Mouse (Mus musculus) embryo, embryonic 11.5 days (tissue): ENCODE results near the gene Rbm14.

Source experiments
- DNase-seq: peaks from one replicate; pipeline ENCODE4 v3.0.0-alpha.2; 2012; ENCODE audit warnings: low read depth, low spot score

Rbm14 gene

DNA sequence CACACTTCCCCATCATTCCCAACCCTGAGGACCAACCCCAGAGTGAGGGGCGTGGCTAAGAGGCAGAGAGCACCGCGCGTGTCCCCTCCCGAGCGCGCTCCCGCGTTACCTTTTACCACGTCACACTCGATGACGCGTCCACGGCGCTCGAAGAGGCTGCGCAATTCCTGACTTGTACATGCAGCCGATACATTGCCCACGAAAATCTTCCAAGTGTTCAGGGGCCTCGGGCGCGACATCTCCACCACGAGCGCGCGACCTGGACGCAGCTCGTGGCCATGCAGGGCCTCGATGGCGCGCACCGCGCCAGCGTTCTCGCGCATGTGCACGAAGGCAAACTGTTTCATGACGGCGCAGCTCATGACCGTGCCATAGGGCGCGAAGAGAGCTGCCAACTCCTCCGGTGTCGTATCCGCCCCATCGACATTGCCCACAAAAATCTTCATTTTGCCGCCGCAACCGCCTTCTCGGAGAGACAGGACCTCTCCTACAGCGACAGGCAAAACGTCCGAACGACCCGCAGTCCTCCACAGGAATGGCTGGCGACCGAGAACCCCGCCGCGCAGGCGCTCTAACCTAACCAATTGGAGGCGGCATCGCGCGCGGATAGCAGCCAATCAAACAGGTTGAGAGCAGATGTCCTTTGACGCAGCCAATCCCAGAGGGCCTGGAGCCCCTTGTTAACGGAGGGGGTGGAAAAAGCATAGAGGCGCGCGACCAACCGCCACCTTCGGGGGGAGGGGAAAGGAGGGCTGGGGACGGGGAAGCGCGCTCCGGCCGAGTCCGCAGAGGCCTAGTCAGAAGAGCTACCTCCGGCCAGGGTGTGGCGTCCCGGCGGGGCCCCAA lies at the start of gene Rbm14, which contains the start of gene Gm21992:
Gene Rbm14 (minus strand): TSS at position 572 of the 846 bp plus-strand sequence.
Gene Gm21992 (minus strand): TSS at position 550 of the 846 bp plus-strand sequence.
- peak; percentile 98 for DNase-seq

DNA sequence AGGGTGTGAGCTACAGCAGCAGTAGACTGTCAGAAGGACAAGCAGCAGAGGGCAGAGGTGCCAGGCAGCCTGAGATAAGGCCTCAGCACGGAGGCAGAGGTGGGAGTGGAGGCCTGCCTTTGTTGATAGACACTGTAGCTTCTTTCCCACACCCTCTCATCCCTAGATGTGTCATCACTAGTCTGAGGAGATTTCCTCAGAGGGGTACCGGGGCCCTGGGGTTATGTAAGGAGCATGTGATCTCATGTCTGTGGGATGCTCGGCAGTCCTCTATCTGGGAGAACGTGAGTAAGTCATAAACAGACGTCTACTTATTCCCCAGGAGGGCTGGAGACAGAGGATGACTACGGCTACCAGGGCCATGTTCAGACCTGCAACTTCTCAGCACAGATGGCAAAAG lies 47.6 kb upstream of the Rbm14 start:
- no peak for DNase-seq

DNA sequence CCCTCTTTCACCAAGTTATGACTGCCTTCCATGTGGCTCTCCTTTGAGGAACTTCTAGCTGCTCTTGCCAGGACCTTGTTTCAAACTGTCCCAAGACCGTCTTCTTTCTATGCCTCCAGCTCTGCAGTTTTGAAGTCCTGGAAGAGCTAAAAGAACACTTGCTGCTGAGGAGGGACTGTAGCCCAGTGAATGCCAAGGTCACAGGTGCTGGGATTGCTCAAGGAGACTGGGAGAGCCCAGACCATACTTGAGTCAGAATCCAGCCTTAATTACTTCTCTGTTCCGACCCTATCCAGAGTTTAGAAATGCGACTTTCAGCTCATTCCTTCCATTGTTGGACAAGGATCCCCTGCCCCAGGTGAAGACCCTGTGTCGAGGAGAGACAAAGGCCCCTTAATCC lies 44.5 kb upstream of the Rbm14 start:
- DNase-seq = no peak

DNA sequence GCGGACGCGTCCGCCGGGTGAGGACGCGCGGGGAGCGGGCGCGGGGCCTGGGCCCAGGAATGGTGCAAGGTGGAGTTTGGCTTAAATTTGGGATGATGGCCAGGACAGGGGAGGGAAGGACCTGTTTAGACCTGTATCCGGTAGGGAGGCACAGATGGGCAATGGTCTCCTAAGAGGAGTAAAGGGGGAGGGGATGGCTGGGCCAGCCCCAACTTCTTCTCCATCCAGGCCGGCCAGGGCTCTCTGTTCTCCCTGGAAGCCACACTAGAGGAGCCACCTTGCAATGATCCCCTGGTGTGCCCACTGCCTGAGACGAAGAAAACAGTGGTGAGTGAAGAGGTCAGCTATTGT lies 44.0 kb upstream of the Rbm14 start:
- DNase-seq = no peak

DNA sequence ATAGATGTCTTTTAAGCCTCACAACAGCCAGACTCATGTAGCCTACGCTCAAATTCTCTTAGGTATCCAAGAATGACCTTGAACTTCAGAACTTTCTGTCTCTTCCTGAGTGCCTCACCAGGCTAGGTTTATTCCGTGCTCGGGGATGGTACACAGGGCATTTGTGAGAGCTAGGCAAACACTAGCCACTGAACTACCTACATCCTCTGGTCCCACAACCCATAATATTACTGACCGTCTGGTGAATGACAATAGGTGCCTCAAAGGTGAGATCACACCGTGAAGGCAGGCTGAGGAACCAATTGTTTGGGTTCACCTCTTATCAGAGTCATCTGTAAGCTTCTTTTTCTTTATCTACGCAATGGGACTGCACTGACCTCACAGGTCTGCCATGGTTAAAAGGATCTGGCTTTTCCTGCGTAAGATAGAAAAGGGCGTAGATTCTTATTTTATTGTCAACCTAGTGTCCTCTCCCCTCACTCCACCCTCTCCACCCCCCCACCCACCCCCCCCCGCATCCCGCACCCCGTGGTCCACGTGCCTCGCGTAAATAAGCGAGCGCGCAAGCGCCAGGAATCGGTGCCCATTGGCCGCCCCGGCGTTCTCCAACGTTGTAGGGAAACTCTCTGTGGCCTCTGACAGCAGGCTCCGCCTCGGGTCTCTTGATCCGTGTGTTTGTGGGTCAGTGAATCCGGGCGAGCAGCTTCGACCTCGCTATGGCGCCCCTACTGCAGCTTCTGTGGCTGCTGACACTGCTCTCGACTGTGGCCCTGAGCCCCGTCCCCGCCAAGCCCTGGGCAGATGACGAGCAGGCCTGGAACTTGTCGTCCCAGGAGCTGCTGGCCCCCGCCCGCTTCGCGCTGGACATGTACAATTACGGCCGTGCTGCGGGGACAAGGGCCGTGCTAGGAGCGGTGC lies 43.4 kb upstream of the Rbm14 start, which contains the start of gene Ctsf:
Gene Ctsf (plus strand): TSS at position 579 of the 918 bp plus-strand sequence.
- peak; percentile 57 for DNase-seq

DNA sequence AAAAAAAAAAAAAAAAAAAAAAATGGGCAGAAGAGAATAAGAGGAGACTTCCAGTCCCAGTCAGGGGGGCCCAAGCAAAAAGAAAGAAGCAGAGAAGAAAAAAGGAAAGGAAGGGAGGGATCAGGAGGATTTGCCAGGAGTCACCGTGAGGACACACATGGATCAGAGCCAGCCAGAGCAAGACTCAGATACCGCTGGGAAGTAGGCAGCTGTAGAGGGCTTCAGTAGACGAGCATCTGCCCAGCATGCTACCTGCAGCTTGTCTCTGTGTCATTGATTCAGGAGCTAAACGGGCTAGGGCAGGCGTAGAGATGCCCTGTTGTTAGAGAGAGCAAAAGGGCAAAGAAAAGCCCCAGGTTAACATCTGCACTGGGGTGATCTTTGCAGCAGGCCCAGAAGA lies 38.8 kb upstream of the Rbm14 start:
- no peak for DNase-seq

DNA sequence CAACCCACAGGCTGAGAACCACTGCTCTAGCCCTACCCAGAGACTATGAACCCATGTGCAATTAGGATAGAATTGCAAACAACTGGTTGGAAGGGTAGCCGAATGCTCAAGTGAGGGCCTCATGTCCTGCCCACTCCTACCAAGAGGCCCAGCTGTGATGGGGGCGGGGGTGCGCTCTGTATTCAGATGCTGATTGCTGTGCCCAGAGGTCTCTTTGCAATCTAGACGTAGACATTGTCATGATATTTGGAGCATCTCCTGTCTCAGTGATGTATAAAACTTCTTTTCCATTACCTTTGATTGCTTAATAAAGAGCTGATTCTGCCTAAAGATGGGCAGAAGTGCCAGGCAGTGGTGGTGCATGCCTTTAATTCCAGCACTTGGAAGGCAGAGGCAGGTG lies 38.4 kb upstream of the Rbm14 start:
- no peak for DNase-seq

DNA sequence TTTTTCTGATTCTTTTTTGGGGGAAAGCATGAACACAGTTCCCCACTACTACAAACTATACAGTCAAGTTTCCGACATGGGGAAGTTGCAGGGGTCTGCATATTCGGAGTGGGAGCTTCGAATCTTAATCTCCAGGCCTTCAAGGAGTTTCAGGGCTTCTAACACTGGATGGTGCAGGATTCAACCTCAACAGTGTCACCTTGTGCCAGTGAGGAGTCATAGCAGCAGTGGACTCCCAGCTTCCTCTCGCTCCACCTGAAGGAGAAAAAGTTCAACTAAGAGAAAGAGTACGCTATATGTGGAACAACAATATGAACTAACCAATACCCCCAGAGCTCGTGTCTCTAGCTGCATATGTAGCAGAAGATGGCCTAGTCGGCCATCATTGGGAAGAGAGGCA lies 36.1 kb upstream of the Rbm14 start:
- DNase-seq = no peak

DNA sequence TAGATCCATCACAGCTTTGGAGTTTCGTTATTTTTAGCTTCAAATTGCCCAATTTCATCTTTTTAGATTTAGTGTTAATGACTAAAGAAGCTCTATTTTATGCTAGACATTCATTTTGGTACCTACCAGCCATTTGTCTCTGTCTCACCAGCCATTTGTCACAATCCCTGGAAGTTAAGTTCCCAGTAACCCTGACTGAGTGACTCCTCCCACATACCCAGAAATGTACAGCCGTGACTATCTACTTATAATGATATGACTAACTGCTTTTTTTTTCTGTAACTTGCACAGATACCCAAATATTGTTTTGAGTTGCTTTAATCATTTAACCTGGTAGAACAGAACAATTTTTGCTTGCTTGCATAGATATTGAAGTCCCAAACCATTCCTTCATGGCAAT lies 34.4 kb upstream of the Rbm14 start:
- DNase-seq = no peak

DNA sequence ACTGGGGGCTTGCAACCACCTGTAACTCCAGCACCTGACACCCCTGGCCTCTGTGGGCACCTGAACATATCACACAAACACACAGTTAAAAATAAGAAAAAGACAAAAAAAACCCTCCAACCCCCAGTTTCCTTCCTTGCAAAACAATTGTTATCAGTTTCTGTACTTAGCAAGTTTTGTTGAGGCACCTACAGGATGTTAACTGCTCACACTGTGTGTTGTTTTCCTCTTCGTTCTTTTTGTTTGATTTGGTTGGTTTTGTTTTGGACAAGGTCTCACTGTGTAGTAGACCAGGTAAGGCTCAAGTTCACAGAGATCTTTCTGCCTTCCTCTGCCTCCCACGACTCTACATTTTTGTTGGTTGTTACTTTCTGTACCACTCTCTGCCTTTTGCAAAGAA lies 31.2 kb upstream of the Rbm14 start:
- DNase-seq = no peak

DNA sequence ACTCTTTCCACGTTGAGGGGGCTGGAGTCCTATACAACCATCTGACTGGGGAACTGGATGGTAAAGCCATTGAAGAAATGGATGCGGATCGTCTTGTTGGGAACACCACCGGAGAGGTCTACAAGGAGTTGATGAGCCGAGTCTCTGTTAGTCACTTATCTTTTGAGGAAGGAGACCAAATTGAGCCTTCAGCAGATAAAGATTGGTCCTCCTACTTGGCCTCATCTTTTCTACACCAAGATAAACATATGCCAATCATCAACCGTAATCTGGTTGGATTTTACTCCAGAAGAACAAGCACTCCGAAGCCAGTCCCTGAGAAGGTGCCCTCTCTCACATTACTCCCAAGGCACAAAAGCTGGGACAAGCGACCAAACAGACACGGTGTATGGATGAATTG lies 29.4 kb upstream of the Rbm14 start:
- no peak for DNase-seq

DNA sequence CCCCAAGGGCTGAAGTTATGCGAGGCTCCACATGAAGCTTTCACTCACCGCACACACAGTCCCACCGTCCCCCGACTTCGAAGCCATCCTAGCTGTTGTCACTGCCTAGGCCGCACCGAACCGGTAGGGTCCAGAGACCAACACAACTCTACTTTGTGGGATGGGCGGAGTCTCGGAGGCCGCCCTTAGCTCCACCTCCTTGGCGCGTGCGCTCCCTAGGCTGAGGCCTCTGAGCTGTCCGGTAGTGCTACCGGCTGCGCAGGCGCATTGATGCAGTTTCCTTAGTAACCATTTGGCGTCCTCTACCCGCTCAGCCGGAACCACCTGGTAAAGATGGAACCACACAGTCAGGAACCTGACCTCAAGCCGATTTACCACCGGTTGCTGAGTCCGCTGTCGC lies 27.7 kb upstream of the Rbm14 start, which contains the start of the genes Ccs and Ccdc87:
Gene Ccs (minus strand): TSS at position 184 of the 400 bp plus-strand sequence.
Gene Ccdc87 (plus strand): TSS at position 218 of the 400 bp plus-strand sequence.
- peak; percentile 89 for DNase-seq

DNA sequence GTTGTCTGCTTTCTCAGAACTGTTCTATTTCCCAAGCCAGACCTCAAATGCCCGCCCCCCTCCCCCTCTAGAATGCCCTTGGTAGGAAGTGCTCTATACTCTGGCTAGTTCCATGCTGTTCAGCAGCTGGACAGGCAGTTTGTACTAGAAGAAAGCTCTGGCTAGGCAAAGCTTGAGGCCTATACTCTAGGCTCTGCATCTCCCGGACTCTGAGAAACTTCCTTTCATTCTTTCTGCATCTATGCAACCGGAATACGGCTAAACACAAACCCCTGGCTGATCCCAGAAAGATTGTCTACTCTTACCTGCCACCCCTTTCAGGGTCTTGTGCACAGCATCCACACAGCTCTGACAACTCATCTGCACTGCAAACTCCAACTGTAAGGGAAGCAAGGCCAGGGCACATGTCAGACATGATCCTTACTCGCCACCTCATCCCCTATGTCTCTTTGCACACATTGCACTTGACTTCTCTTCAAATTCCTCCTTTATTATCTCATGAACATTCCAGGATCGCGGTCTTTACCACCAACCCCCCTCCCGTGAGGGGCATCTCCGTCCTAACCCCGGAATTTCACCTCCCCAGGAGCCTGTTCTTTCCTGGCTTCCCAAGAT lies 27.2 kb upstream of the Rbm14 start:
- DNase-seq = no peak

DNA sequence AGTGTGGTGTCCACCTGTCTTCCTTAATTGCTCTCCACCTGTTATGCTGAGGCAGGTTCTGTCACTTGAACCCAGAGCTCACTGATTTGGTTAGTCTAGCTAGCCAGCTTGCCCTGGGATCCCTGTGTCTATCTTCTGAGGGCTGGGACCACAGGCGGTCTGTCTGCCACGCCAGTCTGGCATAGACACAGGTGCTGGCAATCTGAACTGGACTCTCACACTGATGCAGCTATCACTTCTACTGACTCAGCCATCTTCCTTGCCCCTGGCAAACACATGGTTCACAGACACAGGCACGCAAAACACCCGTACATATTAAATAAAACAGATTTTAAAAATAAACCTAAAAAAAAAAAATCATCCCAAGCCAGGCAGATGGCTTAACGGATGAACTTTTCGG lies 25.6 kb upstream of the Rbm14 start:
- no peak for DNase-seq

DNA sequence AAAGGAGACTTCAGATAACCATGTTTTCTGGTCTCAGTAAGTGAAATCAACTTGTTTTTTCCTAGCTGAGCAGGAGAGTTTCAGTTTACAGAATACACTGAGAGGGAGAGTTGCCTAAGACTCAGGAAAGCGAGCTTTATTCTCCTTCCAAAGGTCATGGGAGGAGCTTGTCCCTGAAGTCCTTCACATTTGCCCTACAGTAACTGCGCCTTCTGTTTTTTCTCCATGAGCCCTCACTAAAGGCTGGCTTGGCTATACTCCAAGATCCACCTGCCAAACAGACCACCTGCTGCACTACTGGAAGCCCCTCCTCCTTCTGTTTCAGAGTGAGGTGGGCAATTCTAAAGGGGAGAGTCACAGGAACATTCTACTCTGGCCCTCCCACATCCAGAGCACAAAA lies 24.7 kb upstream of the Rbm14 start:
- DNase-seq = no peak

DNA sequence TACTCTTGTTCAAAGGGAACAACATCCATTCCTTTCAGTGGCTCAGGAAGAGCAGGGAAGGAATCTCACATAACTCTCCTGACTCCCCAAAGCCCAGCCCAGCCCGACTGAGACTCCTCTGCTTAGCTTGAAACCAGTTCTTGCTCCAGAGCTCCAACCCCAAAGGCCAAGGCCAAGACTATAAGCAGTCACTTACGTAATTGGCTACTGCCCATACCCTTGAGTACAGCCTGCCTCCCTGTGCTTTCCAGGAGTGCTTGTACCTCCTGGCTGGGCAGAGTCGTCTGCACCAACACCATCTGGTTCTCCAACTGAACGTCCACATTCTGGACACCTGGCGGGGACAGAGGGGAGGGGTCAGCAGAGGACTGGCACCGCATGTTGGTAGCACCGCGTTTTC lies 22.5 kb upstream of the Rbm14 start:
- no peak for DNase-seq

DNA sequence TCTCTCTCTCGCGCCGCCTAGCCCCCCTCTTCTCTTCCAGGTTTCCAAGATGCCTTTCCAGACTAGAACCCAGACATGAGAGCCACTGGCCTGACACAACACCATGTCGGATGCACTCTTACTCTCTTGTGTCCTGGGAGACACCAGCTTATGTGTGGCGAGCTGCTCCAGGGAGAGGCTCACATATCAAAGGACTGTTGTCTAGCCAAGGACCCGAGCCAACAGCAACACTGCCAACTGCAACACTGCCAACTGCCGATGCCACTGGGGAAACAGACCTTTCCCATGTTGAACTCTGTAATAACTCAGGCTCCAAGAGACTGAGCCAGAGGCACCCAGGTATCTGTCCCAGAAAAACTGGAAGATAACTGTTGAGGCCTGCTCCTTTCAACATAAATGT lies 17.7 kb upstream of the Rbm14 start:
- no peak for DNase-seq

DNA sequence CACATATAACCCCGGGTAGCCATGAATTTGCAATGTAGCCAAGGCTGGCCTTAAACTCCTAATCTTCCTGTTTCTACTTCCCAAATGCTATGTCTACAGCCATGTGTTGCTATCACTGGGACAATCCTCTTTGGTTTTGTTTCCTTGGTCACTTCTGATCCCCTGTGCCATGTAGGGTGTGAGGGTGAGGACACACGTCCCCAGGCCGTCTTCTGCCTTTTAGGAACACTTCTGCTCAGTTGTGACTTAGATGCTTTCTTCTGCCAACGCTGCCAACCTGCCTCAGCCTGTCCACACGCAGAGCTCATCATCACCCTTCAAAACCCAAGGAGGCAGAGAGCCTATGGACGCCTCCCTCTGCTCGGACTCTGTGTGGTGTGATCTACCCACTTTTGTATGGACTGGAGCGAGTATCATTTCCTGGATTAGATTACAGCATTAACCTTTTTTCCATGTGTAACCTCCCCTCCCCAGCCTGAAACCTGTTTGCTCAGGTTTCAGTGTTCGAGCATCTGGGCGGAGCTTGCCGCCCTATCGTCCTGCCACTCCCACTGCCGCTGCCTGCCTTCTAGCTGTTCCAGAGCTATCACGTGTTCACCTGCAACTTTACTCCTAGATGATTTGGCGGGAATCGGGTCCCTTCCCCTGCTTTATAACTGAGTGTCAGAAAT lies 17.1 kb upstream of the Rbm14 start:
- DNase-seq = no peak

DNA sequence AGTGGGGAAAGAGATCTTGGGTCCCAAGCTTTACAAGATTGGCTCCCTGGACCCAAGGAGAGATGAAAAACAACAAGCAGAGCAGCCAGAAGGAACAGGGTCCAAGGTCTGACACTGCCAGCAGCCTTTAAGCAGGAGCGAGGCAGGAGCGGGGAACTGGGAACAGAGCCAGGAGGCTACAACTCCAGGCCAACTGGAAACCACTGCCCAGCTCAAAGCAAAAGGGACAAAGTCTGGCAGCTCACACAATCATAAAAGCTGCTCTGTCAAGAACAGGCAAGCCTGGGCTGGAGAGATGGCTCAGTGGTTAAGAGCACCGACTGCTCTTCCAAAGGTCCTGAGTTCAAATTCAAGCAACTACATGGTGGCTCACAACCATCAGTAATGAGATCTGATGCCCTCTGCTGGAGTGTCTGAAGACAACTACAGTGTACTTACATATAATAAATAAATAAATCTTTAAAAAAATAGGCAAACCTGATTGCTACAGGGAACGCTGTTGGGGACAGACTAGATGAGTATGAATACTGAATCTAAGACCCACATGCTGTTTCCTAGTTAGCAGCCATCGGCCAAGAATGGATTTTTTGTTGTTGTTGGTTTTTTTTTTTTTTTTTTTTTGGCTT lies 9.4 kb upstream of the Rbm14 start:
- no peak for DNase-seq

DNA sequence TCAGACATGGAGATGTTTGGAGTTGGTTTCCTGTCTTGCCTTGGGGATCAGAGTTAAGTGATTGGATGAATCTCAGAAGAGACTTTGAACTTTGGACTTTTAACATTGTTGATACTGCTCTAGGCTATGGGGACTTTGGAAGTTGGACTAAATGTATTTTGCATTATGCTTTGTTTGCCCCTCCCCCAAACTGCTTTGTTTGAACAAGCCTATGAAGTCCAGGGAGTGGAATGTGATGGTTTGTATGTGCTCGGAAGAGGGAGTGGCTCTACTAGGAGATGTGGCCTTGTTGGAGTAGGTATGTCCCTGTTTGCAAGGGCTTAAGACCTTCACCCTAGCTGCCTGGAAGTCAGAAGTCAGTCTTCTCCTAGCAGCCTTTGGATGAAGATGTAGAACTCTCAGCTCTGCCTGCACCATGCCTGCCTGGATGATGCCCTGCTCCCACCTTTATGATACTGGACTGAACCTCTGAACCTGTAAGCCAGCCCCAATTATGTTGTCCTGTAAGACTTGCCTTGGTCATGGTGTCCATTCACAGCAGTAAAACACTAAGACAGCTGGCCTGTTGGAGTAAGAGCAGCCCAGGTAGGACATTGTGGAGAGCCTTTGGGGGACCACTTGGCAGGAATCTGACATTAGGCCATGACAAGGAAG lies 5.9 kb upstream of the Rbm14 start:
- DNase-seq = no peak
